Mouse (Mus musculus): ENCODE measurements around the gene Bcam. TPM values are rescaled to one million over a fixed set of nuclear protein-coding genes. Genes with fewer than 3 reads are reported as not detected.

Bcam gene
- polyA plus RNA-seq, 1 experiment from 2014 or later, result 209 TPM

DNA sequence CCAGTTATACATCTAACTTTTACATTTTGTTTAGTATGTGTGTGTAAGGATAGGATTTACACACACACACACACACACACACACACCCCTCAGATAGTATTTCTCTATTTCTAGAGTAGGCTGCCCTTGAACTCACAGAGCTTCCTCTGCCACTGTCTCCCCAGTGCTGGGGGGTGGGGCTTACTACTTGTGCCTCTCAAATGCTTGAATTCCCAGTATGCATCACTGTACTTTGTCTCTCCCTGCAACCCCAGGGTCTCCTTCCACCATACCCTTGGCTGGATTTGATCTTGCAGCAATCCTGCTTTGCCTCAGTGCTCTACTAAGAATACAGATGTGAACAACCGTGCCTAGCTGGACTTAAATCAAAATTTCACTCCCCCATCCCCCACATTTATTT lies 16.8 kb downstream of the Bcam start:
- DNase-seq, result no peak

DNA sequence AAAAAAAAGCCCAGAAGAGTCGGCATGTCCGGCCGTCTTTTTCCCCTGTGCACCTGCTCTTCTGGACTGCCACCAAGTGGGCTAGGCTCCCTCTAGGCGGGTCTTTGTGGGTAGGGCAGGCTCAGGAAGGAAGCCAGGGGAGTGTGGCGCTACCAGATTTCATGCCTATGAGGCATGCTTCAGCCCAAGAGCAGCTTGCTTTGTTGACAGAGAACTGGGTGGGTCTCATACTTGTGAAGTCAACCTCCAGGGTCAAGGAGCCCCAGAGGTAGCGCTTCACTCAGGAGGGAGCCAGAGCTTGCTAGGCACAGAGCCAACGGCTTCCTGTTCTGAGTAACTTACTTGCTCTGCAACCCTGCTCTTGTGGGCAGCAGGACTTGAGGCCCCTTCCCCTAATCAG lies 17.2 kb downstream of the Bcam start:
- Histone ChIP-seq H3K36me3 (ENCODE audit: insufficient read depth) (peaks cover 20% of the 10 kb centered on the region), H3K27ac (ENCODE audit: low read depth) (peak overlapping the region; percentile 71), H3K9me3 (ENCODE audit: low read depth, low read length) (no peaks in the 10 kb centered on the region), H3K27me3 (ENCODE audit: insufficient read depth, low read length) (no peaks in the 10 kb centered on the region), H3K4me1 (ENCODE audit: insufficient read depth) (peaks cover 9% of the 10 kb centered on the region; the same call in 1 of the 2 replicates), H3K9ac (no peak overlapping the region), H3K4me2 (0 out of 2 replicates have a peak overlapping the region, but pooled peaks have one; percentile 7), H3K4me3 (ENCODE audit: low read depth, low read length) (no peak overlapping the region)
- TF ChIP-seq CTCF (IDR thresholded peaks at IDR 0.05; ENCODE audit: low read depth), result peak; percentile 36
- DNase-seq (peak; percentile 82), ATAC-seq (ENCODE audit: insufficient read depth) (no peak)
- WGBS, result 51% methylated on average over 7 of the region's 7 CpGs

More for the DNA sequence above, 16.8 kb downstream of the Bcam start:
- H3K4me1 ChIP-seq (ENCODE audit: insufficient read depth), result peaks cover 9% of the 10 kb centered on the region; the same call in 1 of the 2 replicates
- TF ChIP-seq CTCF (IDR thresholded peaks at IDR 0.05; ENCODE audit: low read depth), result no peak
- H3K27me3 ChIP-seq (ENCODE audit: insufficient read depth, low read length), result no peaks in the 10 kb centered on the region
- peak overlapping the region; percentile 71 for H3K27ac ChIP-seq (ENCODE audit: low read depth)
- H3K9me3 ChIP-seq (ENCODE audit: low read depth, low read length), result no peaks in the 10 kb centered on the region
- ATAC-seq (ENCODE audit: insufficient read depth), result no peak
- no peak overlapping the region for H3K9ac ChIP-seq
- 0 out of 2 replicates have a peak overlapping the region, but pooled peaks have one; percentile 7 for H3K4me2 ChIP-seq
- no peak overlapping the region for H3K4me3 ChIP-seq (ENCODE audit: low read depth, low read length)
- H3K36me3 ChIP-seq (ENCODE audit: insufficient read depth), result peaks cover 25% of the 10 kb centered on the region
- 66% methylated on average over 1 of the region's 1 CpGs for WGBS

DNA sequence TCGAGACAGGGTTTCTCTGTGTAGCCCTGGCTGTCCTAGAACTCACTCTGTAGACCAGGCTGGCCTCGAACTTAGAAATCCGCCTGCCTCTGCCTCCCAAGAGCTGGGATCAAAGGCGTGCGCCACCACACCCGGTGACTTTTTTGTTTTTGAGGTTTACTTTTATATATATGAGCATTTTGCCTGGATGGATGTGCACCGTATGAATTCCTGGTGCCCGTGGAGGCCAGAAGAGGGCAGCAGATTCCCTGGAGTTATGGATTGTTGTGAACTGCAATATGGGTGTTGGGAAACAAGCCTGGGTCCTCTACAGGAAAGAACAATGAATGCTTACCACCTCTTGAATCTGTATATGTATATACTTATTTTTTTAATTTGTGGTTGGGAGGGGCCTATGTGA lies 18.2 kb downstream of the Bcam start:
- H3K9ac ChIP-seq, result no peak overlapping the region
- H3K9me3 ChIP-seq (ENCODE audit: low read depth, low read length), result no peaks in the 10 kb centered on the region
- no peak overlapping the region for H3K4me2 ChIP-seq
- TF ChIP-seq CTCF (IDR thresholded peaks at IDR 0.05; ENCODE audit: low read depth), result peak; percentile 52
- 71% methylated on average over 8 of the region's 8 CpGs for WGBS
- H3K4me3 ChIP-seq (ENCODE audit: low read depth, low read length), result no peak overlapping the region
- H3K36me3 ChIP-seq (ENCODE audit: insufficient read depth), result peaks cover 11% of the 10 kb centered on the region; the same call in 1 of the 2 replicates
- DNase-seq (peak; percentile 43), ATAC-seq (ENCODE audit: insufficient read depth) (no peak)
- H3K27ac ChIP-seq (ENCODE audit: low read depth), result no peak overlapping the region
- H3K4me1 ChIP-seq (ENCODE audit: insufficient read depth), result peaks cover 11% of the 10 kb centered on the region; the same call in 1 of the 2 replicates
- H3K27me3 ChIP-seq (ENCODE audit: insufficient read depth, low read length), result no peaks in the 10 kb centered on the region

- H3K27me3 ChIP-seq (ENCODE audit: insufficient read depth, low read length), result no peaks in the 10 kb centered on the region
- no peaks in the 10 kb centered on the region for H3K9me3 ChIP-seq (ENCODE audit: low read depth, low read length)
- H3K9ac ChIP-seq, result no peak overlapping the region
- H3K4me1 ChIP-seq (ENCODE audit: insufficient read depth), result peaks cover 23% of the 10 kb centered on the region
- H3K4me2 ChIP-seq, result no peak overlapping the region
- H3K36me3 ChIP-seq (ENCODE audit: insufficient read depth), result peaks cover 5% of the 10 kb centered on the region; the same call in 1 of the 2 replicates
- no peak overlapping the region for H3K4me3 ChIP-seq (ENCODE audit: low read depth, low read length)
- 44% methylated on average over 4 of the region's 4 CpGs for WGBS
- DNase-seq (no peak), ATAC-seq (ENCODE audit: insufficient read depth) (no peak)
- H3K27ac ChIP-seq (ENCODE audit: low read depth), result peak overlapping the region; percentile 85; the same call in 1 of the 2 replicates
- TF ChIP-seq CTCF (IDR thresholded peaks at IDR 0.05; ENCODE audit: low read depth), result no peak
Observed at GRCm38 (mm10) chr7:19751070-19751383, 19.8 kb downstream of the Bcam start.

DNA sequence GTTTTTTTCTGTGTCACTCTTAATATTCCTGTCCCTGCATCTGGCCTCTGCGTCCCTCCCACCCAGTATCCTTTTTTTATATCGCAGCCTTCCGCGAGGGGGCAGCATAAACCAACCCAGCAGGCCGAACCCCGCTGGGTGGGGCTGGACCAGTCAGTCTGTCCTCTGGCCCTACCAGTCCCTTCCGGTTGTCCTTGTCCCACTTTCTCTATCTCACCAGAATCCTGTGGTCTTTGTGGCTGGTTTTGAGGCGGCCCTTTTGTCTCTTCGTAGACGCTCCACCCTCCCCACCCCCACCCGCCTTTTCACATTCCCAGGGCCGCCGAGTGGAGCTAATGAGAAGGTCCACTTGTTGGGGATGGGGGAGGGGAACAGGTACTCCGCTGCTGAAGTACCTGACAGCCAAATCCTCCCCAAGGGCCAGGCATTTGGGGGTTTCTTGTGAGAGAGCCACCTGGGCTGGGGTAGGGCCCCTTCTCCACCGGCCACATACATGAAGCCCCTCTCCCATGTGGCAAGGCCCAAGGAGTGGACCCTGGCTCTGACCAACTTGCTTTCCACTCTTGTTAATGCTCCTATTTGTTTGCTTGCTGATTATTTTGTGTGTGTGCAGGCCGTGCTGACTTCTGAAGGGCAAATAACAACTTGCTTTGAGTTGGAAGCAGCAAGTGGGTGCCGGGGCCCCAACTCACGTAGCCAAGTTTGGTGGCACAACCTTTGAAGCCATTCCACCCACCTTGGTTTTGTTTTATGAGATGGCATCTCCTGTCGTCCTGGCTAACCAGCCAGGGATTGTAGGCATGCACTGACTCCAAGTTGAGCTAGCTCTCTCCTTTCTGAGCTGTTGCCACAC lies 20.4 kb downstream of the Bcam start, which contains the start of gene Nectin2:
Gene Nectin2 (minus strand): TSS at position 267 of the 853 bp plus-strand sequence.
- peak; percentile 87 for TF ChIP-seq CTCF (IDR thresholded peaks at IDR 0.05; ENCODE audit: low read depth)
- H3K9ac ChIP-seq, result peak within 1 kb of the TSS; percentile 92
- ATAC-seq (ENCODE audit: insufficient read depth) (peak; percentile 67), DNase-seq (peak; percentile 94)
- peaks cover 5% of the 10 kb centered on the region; the same call in 1 of the 2 replicates for H3K36me3 ChIP-seq (ENCODE audit: insufficient read depth)
- peaks cover 21% of the 10 kb centered on the region for H3K4me1 ChIP-seq (ENCODE audit: insufficient read depth)
- H3K9me3 ChIP-seq (ENCODE audit: low read depth, low read length), result no peaks in the 10 kb centered on the region
- peak within 1 kb of the TSS; percentile 96 for H3K27ac ChIP-seq (ENCODE audit: low read depth)
- WGBS, result 14% methylated on average over 19 of the region's 19 CpGs
- H3K4me3 ChIP-seq (ENCODE audit: low read depth, low read length), result peak within 1 kb of the TSS; percentile 91
- H3K27me3 ChIP-seq (ENCODE audit: insufficient read depth, low read length), result no peaks in the 10 kb centered on the region
- H3K4me2 ChIP-seq, result peak within 1 kb of the TSS; percentile 89

- Histone ChIP-seq H3K4me3 (ENCODE audit: low read depth, low read length) (peak overlapping the region; percentile 91), H3K4me2 (peak overlapping the region; percentile 89), H3K9ac (peak overlapping the region; percentile 92), H3K27ac (ENCODE audit: low read depth) (peak overlapping the region; percentile 96), H3K4me1 (ENCODE audit: insufficient read depth) (peaks cover 18% of the 10 kb centered on the region), H3K9me3 (ENCODE audit: low read depth, low read length) (no peaks in the 10 kb centered on the region), H3K36me3 (ENCODE audit: insufficient read depth) (no peaks in the 10 kb centered on the region), H3K27me3 (ENCODE audit: insufficient read depth, low read length) (no peaks in the 10 kb centered on the region)
- WGBS, result under 1% methylated on average over 46 of the region's 46 CpGs
- ATAC-seq (ENCODE audit: insufficient read depth) (peak; percentile 93), DNase-seq (peak; percentile 99)
- peak; percentile 89 for TF ChIP-seq CTCF (IDR thresholded peaks at IDR 0.05; ENCODE audit: low read depth)
Observed at GRCm38 (mm10) chr7:19749389-19750216, 21.2 kb downstream of the Bcam start.

All from lung, embryonic 14.5 days (tissue).